Mouse (Mus musculus): ENCODE results near the gene Sufu.

- TF ChIP-seq CTCF (IDR thresholded peaks at IDR 0.05 in 2 of 3, conservative IDR thresholded peaks at IDR 0.05 in 1 of 3; ENCODE audit: control insufficient read depth in 1 of 3, insufficient read depth in 1 of 3, low read depth in 2 of 3, low read length in 3 of 3, poor library complexity in 1 of 3, severe bottlenecking in 1 of 3) (no peak), SMC3 (IDR thresholded peaks at IDR 0.05; ENCODE audit: low read depth, low read length) (no peak), ZMIZ1 (IDR thresholded peaks at IDR 0.05; ENCODE audit: low read depth, low read length) (peak; percentile 61), KAT2A (conservative IDR thresholded peaks at IDR 0.05; ENCODE audit: low read depth, low read length) (no peak), TBP (IDR thresholded peaks at IDR 0.05; ENCODE audit: low read depth, low read length) (no peak; the same call in 1 of the 2 replicates), MEF2A (IDR thresholded peaks at IDR 0.05; ENCODE audit: extremely low read depth, insufficient replicate concordance, low read depth, low read length, poor library complexity, severe bottlenecking) (no peak), ETS1 (IDR thresholded peaks at IDR 0.05; ENCODE audit: low read depth, low read length) (peak; percentile 56), CHD1 (IDR thresholded peaks at IDR 0.05; ENCODE audit: low read depth, low read length) (no peak), HCFC1 (IDR thresholded peaks at IDR 0.05; ENCODE audit: low read depth, low read length) (0 out of 2 replicates have a peak, but pooled peaks have one; percentile 39), POLR2A (IDR thresholded peaks at IDR 0.05; ENCODE audit: control insufficient read depth in 1 of 2, insufficient read depth in 1 of 2, low read depth in 1 of 2, low read length in 2 of 2, poor library complexity in 1 of 2) (peak; percentile 40 to 63; a peak in 2 of 4 replicates), RAD21 (IDR thresholded peaks at IDR 0.05; ENCODE audit: low read depth, low read length) (no peak), TAL1 (IDR thresholded peaks at IDR 0.05; ENCODE audit: low read length) (no peak), ELF1 (IDR thresholded peaks at IDR 0.05; ENCODE audit: low read depth, low read length) (peak; percentile 27; the same call in 1 of the 2 replicates), BHLHE40 (IDR thresholded peaks at IDR 0.05; ENCODE audit: borderline replicate concordance, low read depth, low read length) (0 out of 2 replicates have a peak, but pooled peaks have one; percentile 29)
Observed at GRCm38 (mm10) chr19:46501401-46502068, 104.8 kb downstream of the Sufu start, which contains the start of gene Trim8.
